Mouse (Mus musculus): ENCODE measurements around the gene Cap2. TPM values are rescaled to one million over a fixed set of nuclear protein-coding genes. Genes with fewer than 3 reads are reported as not detected.

Cap2 gene
- polyA plus RNA-seq, 1 experiment from 2014 or later, result 7.0 TPM

DNA sequence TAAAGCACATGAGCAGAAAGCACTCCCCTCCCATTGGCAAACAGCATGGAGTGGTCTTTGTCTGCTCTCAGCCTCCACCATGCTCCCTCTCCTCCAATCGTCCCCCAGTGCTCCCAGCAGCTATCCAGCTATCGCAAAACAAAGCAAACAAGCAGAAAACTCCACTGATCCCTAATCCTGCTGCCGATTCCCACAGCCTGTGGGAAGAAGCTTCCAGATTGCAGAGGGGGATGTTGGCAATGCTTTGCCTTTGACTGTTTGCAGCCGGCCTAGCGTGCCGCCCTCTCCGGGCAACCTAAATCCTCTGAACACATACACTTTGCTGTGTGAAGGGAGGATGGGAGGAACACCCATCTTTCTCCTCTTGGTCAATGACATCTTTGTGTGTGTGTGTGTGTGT is 83.2 kb downstream of the Cap2 start:
- Histone ChIP-seq H3K4me3 (no peak overlapping the region), H3K9me3 (no peaks in the 10 kb centered on the region), H3K36me3 (replicated peaks) (no peaks in the 10 kb centered on the region), H3K27ac (peak overlapping the region; percentile 48; the same call in 1 of the 2 replicates), H3K4me1 (peaks cover 7% of the 10 kb centered on the region; the same call in 1 of the 2 replicates), H3K27me3 (ENCODE audit: poor library complexity, severe bottlenecking) (no peaks in the 10 kb centered on the region)
- WGBS, result 70% methylated on average over 7 of the region's 7 CpGs
- DNase-seq (ENCODE audit: extremely low spot score, low spot score), result no peak

DNA sequence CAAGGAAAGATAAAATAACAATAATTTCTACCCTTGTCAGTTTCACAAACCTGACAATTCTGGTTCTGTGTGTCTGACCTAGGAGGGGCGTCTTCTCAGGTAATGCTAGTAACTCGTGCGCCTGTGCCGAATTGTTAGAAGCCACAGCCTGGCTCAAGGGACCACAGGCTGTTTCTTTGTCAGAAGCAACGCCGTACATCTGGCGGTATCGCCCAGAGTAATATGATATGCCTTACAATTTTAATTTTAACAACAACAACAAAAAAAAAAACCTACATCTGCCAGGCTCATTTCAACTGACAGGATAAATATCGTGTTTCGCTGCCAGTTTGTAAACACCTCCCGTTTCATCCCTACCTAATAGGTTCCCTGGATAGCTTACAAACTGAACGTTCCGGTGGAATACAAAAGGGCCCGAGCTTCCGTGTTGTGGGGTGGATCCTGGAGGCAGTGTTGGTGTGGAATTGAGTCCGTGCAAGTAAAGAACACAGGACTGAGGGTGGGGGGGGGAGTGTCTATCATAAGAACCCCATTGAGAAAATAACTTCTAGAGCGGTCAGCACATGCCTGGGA is 86.2 kb downstream of the Cap2 start:
- no peak overlapping the region for H3K27ac ChIP-seq
- peaks cover 7% of the 10 kb centered on the region; the same call in 1 of the 2 replicates for H3K4me1 ChIP-seq
- no peak overlapping the region for H3K4me3 ChIP-seq
- WGBS, result 89% methylated on average over 17 of the region's 17 CpGs
- no peaks in the 10 kb centered on the region for H3K27me3 ChIP-seq (ENCODE audit: poor library complexity, severe bottlenecking)
- no peak for DNase-seq (ENCODE audit: extremely low spot score, low spot score)
- H3K9me3 ChIP-seq, result no peaks in the 10 kb centered on the region
- H3K36me3 ChIP-seq (replicated peaks), result no peaks in the 10 kb centered on the region

GRCm38 (mm10) chr13:46588606-46589005 is 87.0 kb downstream of the Cap2 start:
- Histone ChIP-seq H3K27me3 (ENCODE audit: poor library complexity, severe bottlenecking) (no peaks in the 10 kb centered on the region), H3K9me3 (no peaks in the 10 kb centered on the region), H3K27ac (no peak overlapping the region), H3K4me3 (no peak overlapping the region), H3K36me3 (replicated peaks) (no peaks in the 10 kb centered on the region), H3K4me1 (peaks cover 7% of the 10 kb centered on the region; the same call in 1 of the 2 replicates)
- no peak for DNase-seq (ENCODE audit: extremely low spot score, low spot score)
- WGBS, result 94% methylated on average over 5 of the region's 5 CpGs

GRCm38 (mm10) chr13:46590885-46591284 is 89.2 kb downstream of the Cap2 start:
- Histone ChIP-seq H3K27ac (no peak overlapping the region), H3K27me3 (ENCODE audit: poor library complexity, severe bottlenecking) (no peaks in the 10 kb centered on the region), H3K4me1 (no peaks in the 10 kb centered on the region), H3K9me3 (no peaks in the 10 kb centered on the region), H3K36me3 (replicated peaks) (no peaks in the 10 kb centered on the region), H3K4me3 (no peak overlapping the region)
- WGBS, result 95% methylated on average over 4 of the region's 4 CpGs
- DNase-seq (ENCODE audit: extremely low spot score, low spot score), result no peak

- H3K27me3 ChIP-seq (ENCODE audit: poor library complexity, severe bottlenecking), result no peaks in the 10 kb centered on the region
- no peaks in the 10 kb centered on the region for H3K9me3 ChIP-seq
- no peak overlapping the region for H3K4me3 ChIP-seq
- H3K36me3 ChIP-seq (replicated peaks), result no peaks in the 10 kb centered on the region
- peaks cover 4% of the 10 kb centered on the region; the same call in 1 of the 2 replicates for H3K4me1 ChIP-seq
- no peak overlapping the region for H3K27ac ChIP-seq
- WGBS, result 86% methylated on average over 5 of the region's 5 CpGs
- no peak for DNase-seq (ENCODE audit: extremely low spot score, low spot score)
Observed at GRCm38 (mm10) chr13:46600694-46601093, 99.0 kb downstream of the Cap2 start.

DNA sequence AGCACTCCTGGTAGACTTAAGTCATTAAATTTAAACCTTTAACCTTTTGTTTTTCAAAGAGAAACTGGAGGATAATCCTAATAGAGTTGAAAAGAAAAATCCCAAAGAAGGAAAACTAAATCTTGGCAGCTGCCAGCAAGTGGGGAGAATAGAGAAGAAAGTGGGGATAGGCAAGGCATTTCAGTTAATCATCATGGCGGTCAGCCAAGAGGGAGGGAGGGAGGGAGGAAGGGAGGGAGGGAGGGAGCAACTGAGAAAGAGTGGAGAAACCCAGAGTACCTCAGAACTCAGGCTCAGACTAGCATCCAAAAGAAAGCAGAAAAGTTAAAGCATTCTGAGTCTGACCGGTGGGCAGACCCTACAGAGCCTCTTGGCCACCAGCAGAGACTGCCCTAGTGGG is 99.7 kb downstream of the Cap2 start:
- H3K4me1 ChIP-seq, result peaks cover 4% of the 10 kb centered on the region; the same call in 1 of the 2 replicates
- 81% methylated on average over 2 of the region's 2 CpGs for WGBS
- H3K36me3 ChIP-seq (replicated peaks), result no peaks in the 10 kb centered on the region
- H3K27me3 ChIP-seq (ENCODE audit: poor library complexity, severe bottlenecking), result no peaks in the 10 kb centered on the region
- no peak overlapping the region for H3K4me3 ChIP-seq
- H3K27ac ChIP-seq, result no peak overlapping the region
- DNase-seq (ENCODE audit: extremely low spot score, low spot score), result no peak
- H3K9me3 ChIP-seq, result no peaks in the 10 kb centered on the region

- Histone ChIP-seq H3K27ac (no peak overlapping the region), H3K4me3 (no peak overlapping the region), H3K4me1 (peaks cover 4% of the 10 kb centered on the region; the same call in 1 of the 2 replicates), H3K36me3 (replicated peaks) (no peaks in the 10 kb centered on the region), H3K27me3 (ENCODE audit: poor library complexity, severe bottlenecking) (no peaks in the 10 kb centered on the region), H3K9me3 (no peaks in the 10 kb centered on the region)
- WGBS, result 93% methylated on average over 11 of the region's 11 CpGs
- no peak for DNase-seq (ENCODE audit: extremely low spot score, low spot score)
Observed at GRCm38 (mm10) chr13:46602674-46603073, 101.0 kb downstream of the Cap2 start.

GRCm38 (mm10) chr13:46611033-46611432 is 109.4 kb downstream of the Cap2 start:
- Histone ChIP-seq H3K9me3 (no peaks in the 10 kb centered on the region; the same call in 1 of the 2 replicates), H3K27me3 (ENCODE audit: poor library complexity, severe bottlenecking) (no peaks in the 10 kb centered on the region), H3K36me3 (replicated peaks) (no peaks in the 10 kb centered on the region), H3K4me3 (no peak overlapping the region), H3K27ac (no peak overlapping the region), H3K4me1 (no peaks in the 10 kb centered on the region)
- 84% methylated on average over 3 of the region's 3 CpGs for WGBS
- no peak for DNase-seq (ENCODE audit: extremely low spot score, low spot score)

- Histone ChIP-seq H3K4me3 (no peak overlapping the region), H3K9me3 (no peaks in the 10 kb centered on the region; the same call in 1 of the 2 replicates), H3K27ac (no peak overlapping the region), H3K36me3 (replicated peaks) (no peaks in the 10 kb centered on the region), H3K27me3 (ENCODE audit: poor library complexity, severe bottlenecking) (no peaks in the 10 kb centered on the region), H3K4me1 (no peaks in the 10 kb centered on the region)
- no peak for DNase-seq (ENCODE audit: extremely low spot score, low spot score)
- WGBS, result 88% methylated on average over 6 of the region's 6 CpGs
Observed at GRCm38 (mm10) chr13:46613694-46614272, 112.1 kb downstream of the Cap2 start.

DNA sequence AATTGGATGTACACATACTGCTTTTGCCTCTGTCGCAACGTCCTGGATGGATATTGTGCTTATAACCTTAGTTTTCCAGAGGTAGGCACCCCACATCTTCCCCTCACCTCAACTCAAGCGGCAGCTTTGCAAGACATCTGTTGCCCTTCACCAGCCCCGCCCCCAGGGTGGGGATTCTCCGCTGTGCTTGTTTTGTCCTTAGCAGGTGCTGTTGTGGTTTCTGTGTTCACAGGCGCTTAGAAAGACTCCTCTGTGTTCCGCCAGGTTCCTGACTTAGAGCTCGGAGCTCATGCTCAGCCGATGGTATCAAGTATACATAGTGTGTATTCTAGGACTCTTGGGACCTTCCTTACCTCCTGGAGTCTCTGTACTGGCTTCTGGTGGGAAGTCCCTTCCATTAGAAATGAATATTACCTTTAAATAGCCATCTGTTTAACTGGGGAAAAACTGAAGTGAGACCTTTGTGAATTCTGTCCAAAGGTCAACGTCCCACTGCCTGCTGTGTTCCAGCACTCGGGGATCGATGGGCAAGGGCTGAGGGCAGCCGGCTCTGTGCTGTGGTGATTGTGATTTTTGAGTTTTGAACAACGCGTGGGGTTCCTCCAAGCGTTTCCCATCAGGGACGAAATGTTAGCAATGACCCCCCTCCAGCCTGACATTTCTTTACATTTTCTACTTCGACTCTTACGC is 115.2 kb downstream of the Cap2 start:
- H3K4me3 ChIP-seq, result no peak overlapping the region
- no peak for DNase-seq (ENCODE audit: extremely low spot score, low spot score)
- WGBS, result 87% methylated on average over 19 of the region's 19 CpGs
- no peak overlapping the region for H3K27ac ChIP-seq
- H3K27me3 ChIP-seq (ENCODE audit: poor library complexity, severe bottlenecking), result no peaks in the 10 kb centered on the region
- H3K9me3 ChIP-seq, result no peaks in the 10 kb centered on the region
- H3K36me3 ChIP-seq (replicated peaks), result no peaks in the 10 kb centered on the region
- H3K4me1 ChIP-seq, result peaks cover 14% of the 10 kb centered on the region

GRCm38 (mm10) chr13:46619633-46620032 is 118.0 kb downstream of the Cap2 start:
- DNase-seq (ENCODE audit: extremely low spot score, low spot score), result no peak
- no peak overlapping the region for H3K4me3 ChIP-seq
- no peaks in the 10 kb centered on the region for H3K36me3 ChIP-seq (replicated peaks)
- no peaks in the 10 kb centered on the region for H3K9me3 ChIP-seq
- H3K4me1 ChIP-seq, result peaks cover 14% of the 10 kb centered on the region
- H3K27me3 ChIP-seq (ENCODE audit: poor library complexity, severe bottlenecking), result no peaks in the 10 kb centered on the region
- 0 out of 2 replicates have a peak overlapping the region, but pooled peaks have one; percentile 48 for H3K27ac ChIP-seq
- 70% methylated on average over 11 of the region's 11 CpGs for WGBS

- Histone ChIP-seq H3K27ac (no peak overlapping the region), H3K27me3 (ENCODE audit: poor library complexity, severe bottlenecking) (no peaks in the 10 kb centered on the region), H3K4me1 (peaks cover 14% of the 10 kb centered on the region), H3K36me3 (replicated peaks) (no peaks in the 10 kb centered on the region), H3K9me3 (no peaks in the 10 kb centered on the region), H3K4me3 (no peak overlapping the region)
- no peak for DNase-seq (ENCODE audit: extremely low spot score, low spot score)
- 83% methylated on average over 7 of the region's 7 CpGs for WGBS
Observed at GRCm38 (mm10) chr13:46620964-46621757, 119.5 kb downstream of the Cap2 start.
